Mouse (Mus musculus): Measurements from ENCODE around the gene Skil.

Gene Skil

GRCm38 (mm10) chr3:31083507-31084245, 11.2 kb upstream of the Skil start:
- DNase-seq (ENCODE audit: low spot score in 2 of 2), result peak; percentile 57 to 69

GRCm38 (mm10) chr3:31085000-31085399, 9.9 kb upstream of the Skil start:
- DNase-seq (ENCODE audit: low spot score in 2 of 2), result no peak

- DNase-seq (ENCODE audit: low spot score in 2 of 2), result no peak
Observed at GRCm38 (mm10) chr3:31088789-31089775, 5.8 kb upstream of the Skil start.

GRCm38 (mm10) chr3:31089956-31090355, 4.9 kb upstream of the Skil start:
- peak; percentile 65 to 70 for DNase-seq (ENCODE audit: low spot score in 2 of 2)

GRCm38 (mm10) chr3:31093196-31093595, 1.7 kb upstream of the Skil start:
- DNase-seq (ENCODE audit: low spot score in 2 of 2), result peak; percentile 15 to 34

GRCm38 (mm10) chr3:31093627-31094351, 1.1 kb upstream of the Skil start:
- DNase-seq (ENCODE audit: low spot score in 2 of 2), result peak; percentile 78 to 83

GRCm38 (mm10) chr3:31095179-31095490, 277 bp downstream of the Skil start:
- no peak for DNase-seq (ENCODE audit: low spot score in 2 of 2)

GRCm38 (mm10) chr3:31095491-31096154, 765 bp downstream of the Skil start:
- peak; percentile 52 to 57 for DNase-seq (ENCODE audit: low spot score in 2 of 2)

- DNase-seq (ENCODE audit: low spot score in 2 of 2), result no peak
Observed at GRCm38 (mm10) chr3:31096155-31097101, 1.6 kb downstream of the Skil start.

- no peak for DNase-seq (ENCODE audit: low spot score in 2 of 2)
Observed at GRCm38 (mm10) chr3:31097102-31097720, 2.4 kb downstream of the Skil start.

- no peak for DNase-seq (ENCODE audit: low spot score in 2 of 2)
Observed at GRCm38 (mm10) chr3:31097976-31098375, 3.1 kb downstream of the Skil start.

GRCm38 (mm10) chr3:31098556-31098955, 3.7 kb downstream of the Skil start:
- DNase-seq (ENCODE audit: low spot score in 2 of 2), result no peak

GRCm38 (mm10) chr3:31100026-31100425, 5.2 kb downstream of the Skil start:
- DNase-seq (ENCODE audit: low spot score in 2 of 2), result no peak

GRCm38 (mm10) chr3:31100802-31101201, 5.9 kb downstream of the Skil start:
- no peak for DNase-seq (ENCODE audit: low spot score in 2 of 2)

GRCm38 (mm10) chr3:31104936-31105335, 10.1 kb downstream of the Skil start:
- no peak for DNase-seq (ENCODE audit: low spot score in 2 of 2)

- DNase-seq (ENCODE audit: low spot score in 2 of 2), result no peak
Observed at GRCm38 (mm10) chr3:31106597-31106996, 11.7 kb downstream of the Skil start.

- no peak for DNase-seq (ENCODE audit: low spot score in 2 of 2)
Observed at GRCm38 (mm10) chr3:31107674-31108073, 12.8 kb downstream of the Skil start.

- no peak for DNase-seq (ENCODE audit: low spot score in 2 of 2)
Observed at GRCm38 (mm10) chr3:31109108-31109507, 14.2 kb downstream of the Skil start.

- DNase-seq (ENCODE audit: low spot score in 2 of 2), result no peak
Observed at GRCm38 (mm10) chr3:31123098-31123497, 28.2 kb downstream of the Skil start.

GRCm38 (mm10) chr3:31126303-31126702, 31.4 kb downstream of the Skil start:
- DNase-seq (ENCODE audit: low spot score in 2 of 2), result no peak
